Mouse (Mus musculus) heart, embryonic 11.5 days (tissue): ENCODE measurements around the gene Cbfb. TPM values are rescaled to one million over a fixed set of nuclear protein-coding genes. Genes with fewer than 3 reads are reported as not detected.
A peak's percentile ranks its signal among the peaks of the same experiment; 100 is the strongest.
"Not testable (repeated sequence)": the region's sequence is repeated elsewhere in the genome, so short reads cannot be mapped to it uniquely, and the experiment has no call there.

Experiments
- ATAC-seq: fragments of 200-750 bp; cut with Nextera tagmentation; replicated peaks from 2 replicates; pipeline ENCODE4 v1.8.0; 2017; ENCODE audit warnings: moderate library complexity; ENCODE audit not compliant: insufficient number of reproducible peaks, low FRiP score, low TSS enrichment
- H3K27ac ChIP-seq: fragments of 300-500 bp; sonication (generic); 2 replicates; pipeline ENCODE4 v1.5.1; 2014; ENCODE audit warnings: mild to moderate bottlenecking, low read depth, low read length
- H3K27me3 ChIP-seq: fragments of 300-500 bp; sonication (generic); 2 replicates; pipeline ENCODE4 v1.6.1; 2014; ENCODE audit warnings: mild to moderate bottlenecking, low read length, mixed read lengths; ENCODE audit not compliant: control insufficient read depth, insufficient read depth
- H3K36me3 ChIP-seq: fragments of 300-500 bp; sonication (generic); 2 replicates; pipeline ENCODE4 v1.6.1; 2014; ENCODE audit warnings: mild to moderate bottlenecking, low read length, moderate library complexity, mixed read lengths; ENCODE audit not compliant: control insufficient read depth, insufficient read depth
- H3K4me1 ChIP-seq: fragments of 300-500 bp; sonication (generic); 2 replicates; pipeline ENCODE4 v1.6.1; 2014; ENCODE audit warnings: low read length; ENCODE audit not compliant: control insufficient read depth, insufficient read depth
- H3K4me2 ChIP-seq: fragments of 300-500 bp; sonication (generic); 2 replicates; pipeline ENCODE4 v1.6.1; 2014; ENCODE audit warnings: mild to moderate bottlenecking, moderate library complexity
- H3K4me3 ChIP-seq: fragments of 300-500 bp; sonication (generic); 2 replicates; pipeline ENCODE4 v1.5.1; 2014; ENCODE audit warnings: low read depth, low read length
- H3K9ac ChIP-seq: fragments of 300-500 bp; sonication (generic); 2 replicates; pipeline ENCODE4 v1.6.1; 2014; ENCODE audit warnings: mild to moderate bottlenecking, low read depth, low read length, moderate library complexity
- H3K9me3 ChIP-seq: fragments of 300-500 bp; sonication (generic); replicated peaks from 2 replicates; pipeline ENCODE4 v1.6.1; 2016; ENCODE audit warnings: low read length; ENCODE audit not compliant: control insufficient read depth
- WGBS: fragments of 180-500 bp; shearing (Covaris S2); extraction: QIAGEN DNeasy Blood & Tissue Kit; methylation state at CpG from one replicate; pipeline ENCODE4 v1.1.7; 2014; ENCODE audit not compliant: insufficient replicate concordance; 5-methylcytosine and 5-hydroxymethylcytosine counted together
- polyA plus RNA-seq: library from polyadenylated mRNA; unstranded; fragments of >200 nt; fragmentation: Nextera tagmentation; extraction: Ambion mirVana; gene quantifications from 2 replicates; pipeline ENCODE4 v1.2.1, GENCODE M21; 2014

Cbfb gene
- polyA plus RNA-seq, 1 experiment from 2014 or later: 57.2 TPM

GRCm38 (mm10) chr8:105224413-105225271, 54.2 kb downstream of the Cbfb start, which contains the start of gene D230025D16Rik:
Gene D230025D16Rik (plus strand): TSS chr8:105225145.
- Histone ChIP-seq H3K27ac (peak within 1 kb of the TSS; percentile 92), H3K36me3 (no peaks in the 10 kb centered on the region), H3K4me1 (peaks cover 9% of the 10 kb centered on the region), H3K4me3 (peak within 1 kb of the TSS; percentile 97), H3K27me3 (no peaks in the 10 kb centered on the region), H3K4me2 (peak within 1 kb of the TSS; percentile 76), H3K9me3 (no peaks in the 10 kb centered on the region), H3K9ac (peak within 1 kb of the TSS; percentile 92)
- peak; percentile 94 for ATAC-seq
- 3% methylated on average over 34 of the region's 34 CpGs for WGBS

DNA sequence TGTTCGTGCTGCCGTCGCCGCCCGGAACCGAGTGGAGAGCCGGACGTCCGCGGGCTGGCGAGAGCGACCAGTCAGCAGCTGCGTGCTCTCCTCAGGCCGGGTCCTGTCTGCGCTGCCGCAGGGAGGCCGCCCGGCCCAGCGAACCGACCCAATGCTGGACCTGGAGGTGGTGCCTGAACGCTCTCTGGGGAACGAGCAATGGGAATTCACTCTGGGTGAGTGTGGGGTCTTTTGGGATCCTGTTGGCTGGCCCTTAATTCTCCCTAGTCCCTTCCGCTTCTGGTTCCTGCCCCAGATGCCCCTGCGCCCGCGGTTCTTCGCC, 54.8 kb downstream of the Cbfb start:
- peaks cover 9% of the 10 kb centered on the region for H3K4me1 ChIP-seq
- H3K4me2 ChIP-seq: peak overlapping the region; percentile 76
- no peaks in the 10 kb centered on the region for H3K9me3 ChIP-seq
- WGBS: under 1% methylated on average over 27 of the region's 27 CpGs
- peak overlapping the region; percentile 92 for H3K27ac ChIP-seq
- no peaks in the 10 kb centered on the region for H3K27me3 ChIP-seq
- no peaks in the 10 kb centered on the region for H3K36me3 ChIP-seq
- ATAC-seq: no peak
- H3K4me3 ChIP-seq: peak overlapping the region; percentile 97
- H3K9ac ChIP-seq: peak overlapping the region; percentile 92

- 19% methylated on average over 6 of the region's 6 CpGs for WGBS
- Histone ChIP-seq H3K4me1 (peaks cover 9% of the 10 kb centered on the region), H3K9me3 (no peaks in the 10 kb centered on the region), H3K4me2 (peak overlapping the region; percentile 76), H3K27me3 (no peaks in the 10 kb centered on the region), H3K36me3 (no peaks in the 10 kb centered on the region), H3K4me3 (peak overlapping the region; percentile 97), H3K9ac (peak overlapping the region; percentile 92), H3K27ac (no peak overlapping the region)
- no peak for ATAC-seq
Observed at GRCm38 (mm10) chr8:105225917-105226316, 55.4 kb downstream of the Cbfb start.

DNA sequence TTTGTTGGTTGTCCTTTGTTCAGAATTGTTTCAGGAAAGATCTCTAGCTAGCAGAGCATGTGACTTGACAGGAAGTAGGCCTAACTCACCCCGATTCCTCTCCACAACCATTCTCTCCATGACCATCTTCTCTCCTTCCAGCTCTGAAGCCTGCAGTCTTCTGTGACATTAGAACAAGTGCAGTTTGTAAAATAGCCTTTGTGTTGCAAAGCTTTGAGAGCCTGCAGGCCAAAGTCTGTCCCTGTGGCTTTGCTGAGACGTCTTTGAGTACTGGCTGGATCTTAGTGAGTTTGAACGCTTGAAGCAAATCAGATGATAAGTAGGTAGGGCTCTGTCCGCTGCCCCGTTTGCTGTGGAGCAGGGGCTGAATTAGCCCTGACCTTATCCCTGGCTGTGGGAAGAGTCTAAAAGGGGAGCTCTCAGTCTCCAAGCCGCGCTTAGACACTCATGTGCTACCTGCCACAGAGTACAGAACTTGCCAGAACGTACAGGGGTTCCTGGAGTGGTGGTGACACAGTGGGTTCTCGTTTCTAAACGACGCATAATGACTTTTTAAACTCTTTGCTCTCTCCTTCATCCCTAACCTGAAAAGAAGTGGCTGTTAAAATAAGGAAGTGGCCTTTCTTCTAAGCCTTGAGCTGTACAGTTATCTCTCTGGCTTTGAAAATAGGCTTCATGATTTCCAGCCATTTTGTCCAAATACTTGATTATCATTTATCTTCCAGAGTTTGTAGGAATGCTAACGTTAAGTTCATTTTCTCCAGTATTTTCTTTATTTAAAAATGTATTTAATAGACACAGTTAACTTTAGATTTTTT, 61.2 kb downstream of the Cbfb start:
- H3K4me3 ChIP-seq: no peak overlapping the region
- no peak for ATAC-seq
- H3K9ac ChIP-seq: no peak overlapping the region
- H3K9me3 ChIP-seq: no peaks in the 10 kb centered on the region
- WGBS: 81% methylated on average over 12 of the region's 12 CpGs
- H3K4me1 ChIP-seq: no peaks in the 10 kb centered on the region
- H3K4me2 ChIP-seq: no peak overlapping the region
- H3K27me3 ChIP-seq: no peaks in the 10 kb centered on the region
- no peak overlapping the region for H3K27ac ChIP-seq
- no peaks in the 10 kb centered on the region for H3K36me3 ChIP-seq

DNA sequence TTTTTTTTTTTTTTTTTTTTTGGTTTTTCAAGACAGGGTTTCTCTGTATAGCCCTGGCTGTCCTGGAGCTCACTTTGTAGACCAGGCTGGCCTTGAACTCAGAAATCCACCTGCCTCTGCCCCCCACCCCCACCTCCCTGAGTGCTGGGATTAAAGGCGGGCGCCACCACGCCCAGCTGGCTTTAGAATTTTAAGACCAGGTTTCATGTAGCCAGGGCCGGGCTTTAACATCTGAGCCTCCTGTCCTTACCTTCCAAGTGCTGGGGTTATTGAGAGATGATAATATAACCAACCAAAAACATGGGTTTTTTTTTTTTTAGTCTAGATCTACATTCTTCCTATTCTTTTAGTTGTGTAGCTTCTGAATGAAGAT, 61.8 kb downstream of the Cbfb start:
- H3K4me1 ChIP-seq, H3K4me3 ChIP-seq, H3K9ac ChIP-seq, H3K27me3 ChIP-seq, H3K4me2 ChIP-seq, H3K9me3 ChIP-seq, ATAC-seq, H3K36me3 ChIP-seq, H3K27ac ChIP-seq: not testable (repeated sequence)
- 89% methylated on average over 4 of the region's 4 CpGs for WGBS

GRCm38 (mm10) chr8:105233126-105233935, 62.9 kb downstream of the Cbfb start:
- H3K27ac ChIP-seq: no peak overlapping the region
- 69% methylated on average over 1 of the region's 1 CpGs for WGBS

GRCm38 (mm10) chr8:105235206-105235605, 64.7 kb downstream of the Cbfb start:
- H3K9ac ChIP-seq: no peak overlapping the region
- peaks cover 15% of the 10 kb centered on the region for H3K36me3 ChIP-seq
- H3K27ac ChIP-seq: no peak overlapping the region
- ATAC-seq: no peak
- H3K4me1 ChIP-seq: no peaks in the 10 kb centered on the region
- H3K4me2 ChIP-seq: no peak overlapping the region
- WGBS: 67% methylated on average over 1 of the region's 1 CpGs
- H3K27me3 ChIP-seq: no peaks in the 10 kb centered on the region
- no peak overlapping the region for H3K4me3 ChIP-seq
- H3K9me3 ChIP-seq: no peaks in the 10 kb centered on the region

More at GRCm38 (mm10) chr8:105233126-105233935, 62.9 kb downstream of the Cbfb start:
- H3K4me2 ChIP-seq: no peak overlapping the region
- H3K4me3 ChIP-seq: no peak overlapping the region
- H3K27me3 ChIP-seq: no peaks in the 10 kb centered on the region
- H3K4me1 ChIP-seq: no peaks in the 10 kb centered on the region
- H3K36me3 ChIP-seq: no peaks in the 10 kb centered on the region
- no peak for ATAC-seq
- H3K9me3 ChIP-seq: no peaks in the 10 kb centered on the region
- H3K9ac ChIP-seq: no peak overlapping the region

DNA sequence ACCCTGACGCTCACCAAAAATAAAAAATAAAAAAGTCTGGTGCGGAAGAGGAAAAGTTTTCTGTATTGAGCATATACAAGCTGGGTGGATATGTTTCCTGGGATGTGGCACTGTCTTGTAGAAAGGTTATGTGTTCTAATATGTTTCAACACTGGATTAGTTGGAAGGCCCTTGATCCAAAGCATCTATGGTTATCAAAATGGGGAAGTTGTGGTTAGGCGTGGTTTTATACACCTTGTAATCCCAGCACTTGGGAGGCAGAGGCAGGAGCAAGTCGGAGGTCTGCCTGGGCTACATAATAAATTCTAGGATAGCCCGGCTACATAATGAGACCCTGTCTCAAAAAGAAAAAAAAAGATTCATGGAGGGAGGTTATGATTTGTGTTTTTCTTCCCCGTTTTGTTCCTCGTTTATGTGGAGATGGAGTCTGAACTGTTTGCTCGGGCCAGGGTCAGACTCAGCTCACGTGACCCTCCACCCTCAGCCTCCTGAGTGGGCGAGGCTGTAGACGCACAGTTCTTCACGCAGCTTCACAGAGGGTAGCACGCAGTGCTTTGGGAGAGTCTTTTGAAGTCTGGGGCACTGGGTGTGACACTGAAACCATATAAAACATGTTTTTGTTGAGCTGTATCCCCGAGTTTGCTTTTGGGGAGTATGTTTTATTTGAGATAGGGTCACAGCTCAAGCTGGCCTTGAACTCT, 67.1 kb downstream of the Cbfb start:
- no peak overlapping the region for H3K9ac ChIP-seq
- peaks cover 23% of the 10 kb centered on the region for H3K36me3 ChIP-seq
- H3K27ac ChIP-seq: no peak overlapping the region
- no peak for ATAC-seq
- H3K4me1 ChIP-seq: no peaks in the 10 kb centered on the region
- 91% methylated on average over 14 of the region's 14 CpGs for WGBS
- H3K27me3 ChIP-seq: no peaks in the 10 kb centered on the region
- H3K4me3 ChIP-seq: no peak overlapping the region
- no peaks in the 10 kb centered on the region for H3K9me3 ChIP-seq
- no peak overlapping the region for H3K4me2 ChIP-seq
